Mouse (Mus musculus) heart, adult 2 months (tissue): ENCODE measurements around the gene Cfap97d2. TPM values are rescaled to one million over a fixed set of nuclear protein-coding genes. Genes with fewer than 3 reads are reported as not detected.

Experiments used
- DNase-seq, 2 experiments: peaks; one replicate each; pipeline ENCODE4 v3.0.0; 2021
- H3K27ac ChIP-seq: fragments of 200-600 bp; 2 replicates; pipeline ENCODE4 v1.8.1; 2022
- H3K27me3 ChIP-seq: fragments of 200-500 bp; 2 replicates; pipeline ENCODE4 v1.6.1; 2012; ENCODE audit warnings: mild to moderate bottlenecking, low read length, inconsistent platforms, mixed read lengths; ENCODE audit not compliant: control insufficient read depth, insufficient read depth
- H3K36me3 ChIP-seq: fragments of 200-500 bp; 2 replicates; pipeline ENCODE4 v1.6.1; 2012; ENCODE audit warnings: low read length, inconsistent platforms; ENCODE audit not compliant: control insufficient read depth, insufficient read depth
- H3K4me1 ChIP-seq: fragments of 200-500 bp; 2 replicates; pipeline ENCODE4 v1.6.1; 2011; ENCODE audit warnings: low read length; ENCODE audit not compliant: control insufficient read depth, insufficient read depth
- H3K4me3 ChIP-seq: fragments of 200-600 bp; 2 replicates; pipeline ENCODE4 v1.8.1; 2022
- H3K79me2 ChIP-seq: fragments of 200-500 bp; replicated peaks from 2 replicates; pipeline ENCODE4 v1.6.1; 2012; ENCODE audit warnings: mild to moderate bottlenecking, inconsistent platforms, low read length, moderate library complexity, mixed read lengths; ENCODE audit not compliant: control insufficient read depth, insufficient read depth
- H3K9ac ChIP-seq: fragments of 200-500 bp; 2 replicates; pipeline ENCODE4 v1.6.1; 2012; ENCODE audit warnings: low read depth, mild to moderate bottlenecking, control low read depth, inconsistent platforms, low read length, mixed read lengths
- CTCF ChIP-seq: fragments of 200-600 bp; IDR thresholded peaks from 2 replicates; pipeline ENCODE4 v1.8.1; 2022; ENCODE audit warnings: antibody characterized with exemption, mild to moderate bottlenecking, moderate library complexity
- EP300 ChIP-seq: fragments of 200-500 bp; IDR thresholded peaks from 2 replicates; pipeline ENCODE4 v1.6.1; 2011; ENCODE audit warnings: low read depth, low read length, control low read depth; ENCODE audit not compliant: insufficient read depth
- POLR2A ChIP-seq: fragments of 200-500 bp; IDR thresholded peaks from 2 replicates; pipeline ENCODE4 v1.6.1; 2011; ENCODE audit warnings: mild to moderate bottlenecking, low read depth, low read length, control low read depth; ENCODE audit not compliant: insufficient read depth
- WGBS: fragments of 180-500 bp; shearing (Covaris S2); methylation state at CpG from one replicate; pipeline ENCODE4 v1.1.7; 2018; 5-methylcytosine and 5-hydroxymethylcytosine counted together
- intact Hi-C: fragments of 180-260 bp; cut with DNase I; formaldehyde crosslinking; loops from one replicate; pipeline ENCODE4 v1.15.1; 2025
- polyA plus RNA-seq: library from polyadenylated mRNA; depleted of rRNA; stranded (reverse); fragments of >200 nt; gene quantifications from 2 replicates; pipeline ENCODE4 v1.2.3, GENCODE M21; 2012
- total RNA-seq, 2 experiments: library from RNA; stranded (reverse); gene quantifications; 2 replicates each; pipeline ENCODE4 v1.2.3; 2021

The Cfap97d2 gene
- total and polyA plus RNA-seq, 3 experiments, result 0.49 to 0.52 TPM; not detected in 1

- Histone ChIP-seq H3K79me2 (no peaks in the 10 kb centered on the region), H3K4me3 (no peak overlapping the region), H3K36me3 (no peaks in the 10 kb centered on the region), H3K27ac (no peak overlapping the region), H3K4me1 (peaks cover 2% of the 10 kb centered on the region), H3K9ac (no peak overlapping the region), H3K27me3 (no peaks in the 10 kb centered on the region)
- intact Hi-C loops, result no loop called here
- WGBS, result 81% methylated on average over 4 of the region's 4 CpGs
- no peak for DNase-seq
- TF ChIP-seq EP300 (no peak), CTCF (peak; percentile 49), POLR2A (no peak)
Measured at GRCm38 (mm10) chr8:13687941-13688340, 17.7 kb upstream of the Cfap97d2 start.

- Histone ChIP-seq H3K4me3 (no peak overlapping the region), H3K27ac (no peak overlapping the region), H3K9ac (no peak overlapping the region), H3K79me2 (no peaks in the 10 kb centered on the region), H3K36me3 (no peaks in the 10 kb centered on the region), H3K4me1 (peaks cover 2% of the 10 kb centered on the region), H3K27me3 (no peaks in the 10 kb centered on the region)
- TF ChIP-seq EP300 (0 out of 2 replicates have a peak, but pooled peaks have one; percentile 29), POLR2A (no peak), CTCF (no peak)
- DNase-seq, result peak; percentile 69 to 78
- 41% methylated on average over 6 of the region's 6 CpGs for WGBS
- intact Hi-C loops, result no loop called here
Measured at GRCm38 (mm10) chr8:13688461-13688860, 17.2 kb upstream of the Cfap97d2 start.

GRCm38 (mm10) chr8:13689331-13689730 is 16.4 kb upstream of the Cfap97d2 start:
- TF ChIP-seq CTCF (no peak), EP300 (no peak), POLR2A (no peak)
- Histone ChIP-seq H3K36me3 (no peaks in the 10 kb centered on the region), H3K9ac (no peak overlapping the region), H3K79me2 (no peaks in the 10 kb centered on the region), H3K27ac (no peak overlapping the region), H3K4me3 (no peak overlapping the region), H3K4me1 (no peaks in the 10 kb centered on the region; the same call in none of the 2 replicates), H3K27me3 (no peaks in the 10 kb centered on the region)
- DNase-seq, result no peak
- 88% methylated on average over 5 of the region's 5 CpGs for WGBS
- intact Hi-C loops, result no loop called here

- no peak for DNase-seq
- 89% methylated on average over 10 of the region's 10 CpGs for WGBS
- TF ChIP-seq EP300, result no peak
- no peaks in the 10 kb centered on the region for H3K79me2 ChIP-seq
- intact Hi-C loops, result no loop called here
- no peak overlapping the region for H3K9ac ChIP-seq
- no peaks in the 10 kb centered on the region for H3K27me3 ChIP-seq
- peaks cover under 1% of the 10 kb centered on the region for H3K4me1 ChIP-seq
- no peak overlapping the region for H3K4me3 ChIP-seq
- no peaks in the 10 kb centered on the region for H3K36me3 ChIP-seq
- H3K27ac ChIP-seq, result no peak overlapping the region
Measured at GRCm38 (mm10) chr8:13692302-13693066, 13.2 kb upstream of the Cfap97d2 start.

GRCm38 (mm10) chr8:13694735-13695134 is 11.0 kb upstream of the Cfap97d2 start:
- 67% methylated on average over 12 of the region's 12 CpGs for WGBS
- Histone ChIP-seq H3K4me1 (peaks cover 3% of the 10 kb centered on the region; the same call in 1 of the 2 replicates), H3K9ac (no peak overlapping the region), H3K27me3 (no peaks in the 10 kb centered on the region), H3K36me3 (no peaks in the 10 kb centered on the region), H3K4me3 (no peak overlapping the region), H3K79me2 (no peaks in the 10 kb centered on the region), H3K27ac (no peak overlapping the region)
- no peak for TF ChIP-seq CTCF
- TF ChIP-seq EP300, result no peak
- TF ChIP-seq POLR2A, result no peak
- no peak for DNase-seq
- intact Hi-C loops, result no loop called here

GRCm38 (mm10) chr8:13695203-13695867 is 10.4 kb upstream of the Cfap97d2 start:
- no peaks in the 10 kb centered on the region for H3K27me3 ChIP-seq
- WGBS, result 92% methylated on average over 10 of the region's 10 CpGs
- no peak overlapping the region for H3K4me3 ChIP-seq
- intact Hi-C loops, result no loop called here
- TF ChIP-seq EP300 (no peak), CTCF (no peak), POLR2A (no peak)
- H3K27ac ChIP-seq, result no peak overlapping the region
- peaks cover 3% of the 10 kb centered on the region; the same call in 1 of the 2 replicates for H3K4me1 ChIP-seq
- no peak overlapping the region for H3K9ac ChIP-seq
- no peaks in the 10 kb centered on the region for H3K36me3 ChIP-seq
- no peaks in the 10 kb centered on the region for H3K79me2 ChIP-seq
- no peak for DNase-seq
